Mouse (Mus musculus) thymus, adult 2 months (tissue): ENCODE data around the gene Faap100.

ENCODE experiments used
- CTCF ChIP-seq: fragments of 200-500 bp; IDR thresholded peaks from 2 replicates; pipeline ENCODE4 v1.5.1; 2012; ENCODE audit warnings: mild to moderate bottlenecking, control low read depth, low read length, moderate library complexity, borderline replicate concordance; ENCODE audit not compliant: control insufficient read depth, poor library complexity, insufficient read depth; ENCODE audit errors: extremely low read depth
- POLR2A ChIP-seq: fragments of 200-500 bp; IDR thresholded peaks from 2 replicates; pipeline ENCODE4 v1.6.1; 2012; ENCODE audit warnings: mild to moderate bottlenecking, low read length, control low read depth, moderate library complexity; ENCODE audit not compliant: control insufficient read depth, poor library complexity, insufficient read depth; ENCODE audit errors: extremely low read depth

DNA sequence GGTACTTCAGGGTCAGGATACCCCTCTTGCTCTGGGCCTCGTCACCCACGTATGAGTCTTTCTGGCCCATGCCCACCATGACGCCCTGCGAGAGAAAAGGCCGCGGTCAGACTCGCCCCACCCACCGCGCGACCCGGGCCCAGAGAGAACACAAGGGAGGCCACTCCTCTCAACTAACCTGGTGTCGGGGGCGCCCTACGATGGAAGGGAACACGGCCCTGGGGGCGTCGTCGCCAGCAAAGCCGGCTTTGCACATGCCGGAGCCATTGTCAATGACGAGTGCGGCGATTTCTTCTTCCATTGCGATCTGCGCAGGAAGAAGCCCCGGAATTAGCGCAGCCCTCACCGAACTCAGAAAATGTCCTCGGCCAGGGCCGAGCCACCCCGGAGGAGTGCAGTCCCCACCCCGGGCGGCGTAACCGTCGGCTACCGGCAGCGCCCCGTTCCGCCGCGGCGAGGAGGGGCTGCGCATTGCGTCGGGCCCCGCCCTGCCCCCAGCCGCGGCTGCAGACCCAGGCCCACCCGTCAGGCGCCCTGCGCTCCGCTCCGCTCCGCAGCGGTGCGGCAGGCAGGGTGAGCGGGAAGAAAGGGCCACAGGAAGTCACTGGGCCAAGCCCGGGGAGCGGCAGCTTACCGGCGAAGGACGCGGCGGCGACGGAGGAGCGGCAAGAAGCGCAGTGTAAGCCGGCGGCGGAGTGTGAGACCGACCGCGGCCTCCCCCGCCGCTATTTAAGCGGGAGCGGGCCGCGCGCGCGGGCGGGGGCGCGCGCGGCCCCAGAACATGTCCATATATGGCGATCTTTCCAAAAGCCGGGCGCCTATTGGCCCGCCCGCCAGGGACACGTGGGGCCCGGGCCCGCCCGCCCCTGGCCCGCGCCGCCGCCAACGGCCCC lies 30.5 kb downstream of the Faap100 start, which contains the start of gene Actg1:
- TF ChIP-seq CTCF: no peak
- TF ChIP-seq POLR2A: peak; percentile 92
